Mouse (Mus musculus) liver, embryonic 13.5 days (tissue): ENCODE results near the gene Tap2. TPM values are rescaled to one million over a fixed set of nuclear protein-coding genes. Genes with fewer than 3 reads are reported as not detected.

Experiments
- ATAC-seq: fragments of 200-750 bp; cut with Nextera tagmentation; 2 replicates; pipeline ENCODE4 v1.8.0; 2017; ENCODE audit warnings: low read depth, mild to moderate bottlenecking, moderate number of reproducible peaks, moderate library complexity
- DNase-seq: peaks from one replicate; pipeline ENCODE4 v3.0.0; 2022
- H3K27ac ChIP-seq: fragments of 300-500 bp; sonication (generic); 2 replicates; pipeline ENCODE4 v1.5.1; 2015; ENCODE audit warnings: moderate library complexity, mild to moderate bottlenecking, inconsistent platforms
- H3K27me3 ChIP-seq: fragments of 300-500 bp; sonication (generic); 2 replicates; pipeline ENCODE4 v1.6.1; 2015; ENCODE audit warnings: mild to moderate bottlenecking, inconsistent platforms
- H3K36me3 ChIP-seq: fragments of 300-500 bp; sonication (generic); 2 replicates; pipeline ENCODE4 v1.6.1; 2015; ENCODE audit warnings: mild to moderate bottlenecking, inconsistent platforms
- H3K4me1 ChIP-seq: fragments of 300-500 bp; sonication (generic); replicated peaks from 2 replicates; pipeline ENCODE4 v1.6.1; 2015; ENCODE audit warnings: inconsistent platforms
- H3K4me2 ChIP-seq: fragments of 300-500 bp; sonication (generic); 2 replicates; pipeline ENCODE4 v1.6.1; 2015; ENCODE audit warnings: inconsistent platforms, mild to moderate bottlenecking, moderate library complexity
- H3K4me3 ChIP-seq: fragments of 300-500 bp; sonication (generic); replicated peaks from 2 replicates; pipeline ENCODE4 v1.5.1; 2015; ENCODE audit warnings: mild to moderate bottlenecking, inconsistent platforms
- H3K9ac ChIP-seq: fragments of 300-500 bp; sonication (generic); 2 replicates; pipeline ENCODE4 v1.6.1; 2015; ENCODE audit warnings: mild to moderate bottlenecking, inconsistent platforms
- H3K9me3 ChIP-seq: fragments of 300-500 bp; sonication (generic); replicated peaks from 2 replicates; pipeline ENCODE4 v1.6.1; 2016; ENCODE audit warnings: inconsistent platforms
- WGBS: fragments of 180-500 bp; shearing (Covaris S2); methylation state at CpG from one replicate; pipeline ENCODE4 v1.1.7; 2015; ENCODE audit not compliant: insufficient replicate concordance; 5-methylcytosine and 5-hydroxymethylcytosine counted together
- polyA plus RNA-seq: library from polyadenylated mRNA; unstranded; fragments of >200 nt; fragmentation: Nextera tagmentation; extraction: Ambion mirVana; gene quantifications from 2 replicates; pipeline ENCODE4 v1.2.1, GENCODE M21; 2015

Gene Tap2
- polyA plus RNA-seq, 1 experiment from 2014 or later = 5.7 TPM

GRCm38 (mm10) chr17:34256501-34256900 lies 53.2 kb downstream of the Tap2 start:
- no peak overlapping the region for H3K9ac ChIP-seq
- WGBS = 63% methylated on average over 5 of the region's 5 CpGs
- no peaks in the 10 kb centered on the region for H3K9me3 ChIP-seq
- H3K4me1 ChIP-seq = no peaks in the 10 kb centered on the region
- DNase-seq (no peak), ATAC-seq (no peak)
- no peaks in the 10 kb centered on the region for H3K36me3 ChIP-seq
- H3K4me2 ChIP-seq = no peak overlapping the region
- no peak overlapping the region for H3K4me3 ChIP-seq
- no peak overlapping the region for H3K27ac ChIP-seq
- peaks cover 15% of the 10 kb centered on the region for H3K27me3 ChIP-seq

GRCm38 (mm10) chr17:34257594-34258375 lies 54.5 kb downstream of the Tap2 start, which contains the start of gene H2-Ab1:
TSS of gene H2-Ab1 (plus strand) at chr17:34257689.
- H3K4me3 ChIP-seq = no peak within 1 kb of the TSS
- no peaks in the 10 kb centered on the region for H3K9me3 ChIP-seq
- H3K27ac ChIP-seq = no peak within 1 kb of the TSS
- no peaks in the 10 kb centered on the region for H3K36me3 ChIP-seq
- H3K27me3 ChIP-seq = peaks cover 27% of the 10 kb centered on the region
- H3K4me1 ChIP-seq = no peaks in the 10 kb centered on the region
- WGBS = 49% methylated on average over 11 of the region's 11 CpGs
- DNase-seq (no peak), ATAC-seq (no peak)
- H3K4me2 ChIP-seq = no peak within 1 kb of the TSS
- H3K9ac ChIP-seq = no peak within 1 kb of the TSS

- Histone ChIP-seq H3K27me3 (peaks cover 55% of the 10 kb centered on the region), H3K4me1 (peaks cover 20% of the 10 kb centered on the region)
- 67% methylated on average over 5 of the region's 5 CpGs for WGBS
Observed at GRCm38 (mm10) chr17:34260551-34260950, 57.2 kb downstream of the Tap2 start.

GRCm38 (mm10) chr17:34261502-34261901 lies 58.2 kb downstream of the Tap2 start:
- ATAC-seq = no peak
- peaks cover 20% of the 10 kb centered on the region for H3K4me1 ChIP-seq

More at GRCm38 (mm10) chr17:34260551-34260950, 57.2 kb downstream of the Tap2 start:
- no peak overlapping the region for H3K4me3 ChIP-seq
- ATAC-seq = no peak
- H3K36me3 ChIP-seq = no peaks in the 10 kb centered on the region
- H3K9ac ChIP-seq = no peak overlapping the region
- no peak overlapping the region for H3K4me2 ChIP-seq
- no peak overlapping the region for H3K27ac ChIP-seq
- H3K9me3 ChIP-seq = no peaks in the 10 kb centered on the region
- no peak for DNase-seq

GRCm38 (mm10) chr17:34263068-34263467 lies 59.7 kb downstream of the Tap2 start:
- Histone ChIP-seq H3K4me3 (peak overlapping the region; percentile 59), H3K4me1 (peaks cover 20% of the 10 kb centered on the region), H3K9me3 (no peaks in the 10 kb centered on the region), H3K4me2 (peak overlapping the region; percentile 82), H3K27me3 (peaks cover 59% of the 10 kb centered on the region), H3K36me3 (no peaks in the 10 kb centered on the region), H3K9ac (no peak overlapping the region), H3K27ac (no peak overlapping the region)
- DNase-seq = peak; percentile 44
- peak; percentile 45; the same call in 1 of the 2 replicates for ATAC-seq
- WGBS = 2% methylated on average over 8 of the region's 8 CpGs

More at GRCm38 (mm10) chr17:34261502-34261901, 58.2 kb downstream of the Tap2 start:
- Histone ChIP-seq H3K27me3 (peaks cover 56% of the 10 kb centered on the region), H3K4me2 (no peak overlapping the region), H3K36me3 (no peaks in the 10 kb centered on the region), H3K4me3 (no peak overlapping the region), H3K9ac (no peak overlapping the region), H3K9me3 (no peaks in the 10 kb centered on the region), H3K27ac (no peak overlapping the region)
- WGBS = 31% methylated on average over 4 of the region's 4 CpGs
- no peak for DNase-seq

- Histone ChIP-seq H3K4me3 (peak overlapping the region; percentile 59), H3K27ac (no peak overlapping the region), H3K27me3 (peaks cover 56% of the 10 kb centered on the region), H3K36me3 (no peaks in the 10 kb centered on the region), H3K4me1 (peaks cover 20% of the 10 kb centered on the region), H3K4me2 (peak overlapping the region; percentile 82), H3K9me3 (no peaks in the 10 kb centered on the region), H3K9ac (no peak overlapping the region)
- no peak for ATAC-seq
- DNase-seq = peak; percentile 36
- WGBS = 6% methylated on average over 14 of the region's 14 CpGs
Observed at GRCm38 (mm10) chr17:34263811-34264371, 60.6 kb downstream of the Tap2 start.

GRCm38 (mm10) chr17:34264452-34265351 lies 61.4 kb downstream of the Tap2 start:
- DNase-seq = peak; percentile 24
- peak overlapping the region; percentile 82 for H3K4me2 ChIP-seq
- H3K4me3 ChIP-seq = peak overlapping the region; percentile 59
- no peaks in the 10 kb centered on the region for H3K36me3 ChIP-seq
- H3K9ac ChIP-seq = peak overlapping the region; percentile 55
- H3K4me1 ChIP-seq = peaks cover 20% of the 10 kb centered on the region
- H3K9me3 ChIP-seq = no peaks in the 10 kb centered on the region
- H3K27ac ChIP-seq = no peak overlapping the region
- under 1% methylated on average over 93 of the region's 93 CpGs for WGBS
- peaks cover 48% of the 10 kb centered on the region for H3K27me3 ChIP-seq
- ATAC-seq = no peak; the same call in 1 of the 2 replicates

Other genes starting within 250 kb of the Tap2 start
- 27.7 and 30.1 TPM in 2 replicates for gene Vps52, start 247.7 kb upstream of the Tap2 start, polyA plus RNA-seq
- gene Rps18, start 247.5 kb upstream of the Tap2 start, polyA plus RNA-seq = 1,343 and 1,499 TPM in 2 replicates
- gene H2-K1, start 203.2 kb upstream of the Tap2 start, polyA plus RNA-seq = 80.9 and 88.3 TPM in 2 replicates
- 5.2 and 5.4 TPM in 2 replicates for gene Ring1, start 178.8 kb upstream of the Tap2 start, polyA plus RNA-seq
- 25.2 and 25.7 TPM in 2 replicates for gene H2-Ke6, start 175.5 kb upstream of the Tap2 start, polyA plus RNA-seq
- 71.7 and 76.7 TPM in 2 replicates for gene Slc39a7, start 171.8 kb upstream of the Tap2 start, polyA plus RNA-seq
- 18.2 and 18.6 TPM in 2 replicates for gene Rxrb, start 171.7 kb upstream of the Tap2 start, polyA plus RNA-seq
- 0.32 and 0.54 TPM in 2 replicates for gene Col11a2, start 164.1 kb upstream of the Tap2 start, polyA plus RNA-seq
- gene H2-Oa, start 111.2 kb upstream of the Tap2 start, polyA plus RNA-seq = 0.39 and 0.41 TPM in 2 replicates
- gene H2-DMa, start 84.0 kb upstream of the Tap2 start, polyA plus RNA-seq = 4.4 and 5.2 TPM in 2 replicates
- gene Brd2, start 80.9 kb upstream of the Tap2 start, polyA plus RNA-seq = 42.0 and 53.3 TPM in 2 replicates
- 0.31 and 0.36 TPM in 2 replicates for gene H2-DMb2, start 60.2 kb upstream of the Tap2 start, polyA plus RNA-seq
- 0.54 and 0.62 TPM in 2 replicates for gene H2-DMb1, start 50.5 kb upstream of the Tap2 start, polyA plus RNA-seq
- gene Tap1, start 16.0 kb upstream of the Tap2 start, polyA plus RNA-seq = 2.4 and 3.2 TPM in 2 replicates
- gene Psmb9, start 15.8 kb upstream of the Tap2 start, polyA plus RNA-seq = 6.6 and 7.7 TPM in 2 replicates
- 15.3 and 18.0 TPM in 2 replicates for gene Psmb8, start 5.8 kb upstream of the Tap2 start, polyA plus RNA-seq
- gene H2-Ob, start 35.4 kb downstream of the Tap2 start, polyA plus RNA-seq = 0.08 TPM in 1 of 2 replicates, not detected in the other
- gene H2-Ab1, start 54.2 kb downstream of the Tap2 start, polyA plus RNA-seq = 2.2 and 2.3 TPM in 2 replicates
- 0.96 TPM in 2 replicates for gene H2-Aa, start 84.3 kb downstream of the Tap2 start, polyA plus RNA-seq
- gene H2-Eb1, start 102.3 kb downstream of the Tap2 start, polyA plus RNA-seq = 0.81 and 0.88 TPM in 2 replicates
- not detected in 2 replicates for gene H2-Eb2, start 122.1 kb downstream of the Tap2 start, polyA plus RNA-seq
- gene Btnl2, start 151.3 kb downstream of the Tap2 start, polyA plus RNA-seq = 0.05 TPM in 1 of 2 replicates, not detected in the other
- gene Btnl1, start 173.6 kb downstream of the Tap2 start, polyA plus RNA-seq = not detected in 2 replicates
- gene BC051142, start 195.3 kb downstream of the Tap2 start, polyA plus RNA-seq = 0.21 TPM in 1 of 2 replicates, not detected in the other